Mouse (Mus musculus) stomach, postnatal 0 days (tissue): ENCODE data around the gene Rpf1. TPM values are rescaled to one million over a fixed set of nuclear protein-coding genes. Genes with fewer than 3 reads are reported as not detected.

Experiments used
- ATAC-seq: fragments of 200-750 bp; cut with Nextera tagmentation; 2 replicates; pipeline ENCODE4 v1.8.0; 2017; ENCODE audit not compliant: low FRiP score, low TSS enrichment
- DNase-seq: peaks from one replicate; pipeline ENCODE4 v3.0.0-alpha.2; 2016; ENCODE audit warnings: low spot score
- H3K27ac ChIP-seq: fragments of 300-500 bp; sonication (generic); replicated peaks from 2 replicates; pipeline ENCODE4 v1.5.1; 2014; ENCODE audit warnings: mild to moderate bottlenecking, control low read depth
- H3K27me3 ChIP-seq: fragments of 300-500 bp; sonication (generic); 2 replicates; pipeline ENCODE4 v1.6.1; 2014; ENCODE audit warnings: low read length; ENCODE audit not compliant: control insufficient read depth, insufficient read depth
- H3K36me3 ChIP-seq: fragments of 300-500 bp; sonication (generic); 2 replicates; pipeline ENCODE4 v1.6.1; 2014; ENCODE audit warnings: low read length, mixed read lengths; ENCODE audit not compliant: control insufficient read depth, insufficient read depth
- H3K4me1 ChIP-seq: fragments of 300-500 bp; sonication (generic); replicated peaks from 2 replicates; pipeline ENCODE4 v1.6.1; 2014; ENCODE audit warnings: antibody characterized with exemption; ENCODE audit not compliant: control insufficient read depth, insufficient read depth
- H3K4me2 ChIP-seq: fragments of 300-500 bp; sonication (generic); replicated peaks from 2 replicates; pipeline ENCODE4 v1.6.1; 2014; ENCODE audit warnings: low read depth, mild to moderate bottlenecking, control low read depth, moderate library complexity
- H3K4me3 ChIP-seq: fragments of 300-500 bp; sonication (generic); 2 replicates; pipeline ENCODE4 v1.5.1; 2014; ENCODE audit warnings: low read depth, low read length, control low read depth
- H3K9ac ChIP-seq: fragments of 300-500 bp; sonication (generic); 2 replicates; pipeline ENCODE4 v1.6.1; 2014; ENCODE audit warnings: mild to moderate bottlenecking, low read length, control low read depth, mixed read lengths
- H3K9me3 ChIP-seq: fragments of 300-500 bp; sonication (generic); 2 replicates; pipeline ENCODE4 v1.6.1; 2016; ENCODE audit warnings: low read length; ENCODE audit not compliant: control insufficient read depth
- CTCF ChIP-seq: IDR thresholded peaks from 2 replicates; pipeline ENCODE4 v1.5.1; 2016; ENCODE audit warnings: antibody characterized with exemption, low read depth, mild to moderate bottlenecking, moderate library complexity
- EP300 ChIP-seq: optimal IDR thresholded peaks from 2 replicates; pipeline ENCODE3; 2016; ENCODE audit warnings: antibody characterized with exemption
- WGBS: fragments of 180-500 bp; shearing (Covaris S2); extraction: QIAGEN DNeasy Blood & Tissue Kit; methylation state at CpG from one replicate; pipeline ENCODE4 v1.1.7; 2014; 5-methylcytosine and 5-hydroxymethylcytosine counted together
- polyA plus RNA-seq: library from polyadenylated mRNA; unstranded; fragments of >200 nt; fragmentation: Nextera tagmentation; extraction: Ambion mirVana; gene quantifications from 2 replicates; pipeline ENCODE4 v1.2.1, GENCODE M21; 2015

Gene Rpf1
- polyA plus RNA-seq, 1 experiment from 2014 or later: 30.8 TPM

- DNase-seq: peak; percentile 95
- under 1% methylated on average over 45 of the region's 88 CpGs for WGBS
These were observed 21.7 kb downstream of the Rpf1 start, which contains the start of the genes Spata1 and Gng5 for GRCm38 (mm10) chr3:146499431-146500002. Gene Spata1 (minus strand): TSS chr3:146499753. Gene Gng5 (plus strand): TSS chr3:146499807.

GRCm38 (mm10) chr3:146498989-146499388 lies 22.2 kb downstream of the Rpf1 start:
- TF ChIP-seq EP300 (no peak), CTCF (no peak)
- H3K4me1 ChIP-seq: no peaks in the 10 kb centered on the region; the same call in 1 of the 2 replicates
- H3K4me3 ChIP-seq: peak overlapping the region; percentile 90
- 3% methylated on average over 13 of the region's 13 CpGs for WGBS
- no peaks in the 10 kb centered on the region for H3K9me3 ChIP-seq
- ATAC-seq (no peak), DNase-seq (no peak)
- peak overlapping the region; percentile 97 for H3K9ac ChIP-seq
- peak overlapping the region; percentile 61 for H3K4me2 ChIP-seq
- no peaks in the 10 kb centered on the region for H3K27me3 ChIP-seq
- H3K36me3 ChIP-seq: no peaks in the 10 kb centered on the region; the same call in 1 of the 2 replicates
- H3K27ac ChIP-seq: peak overlapping the region; percentile 98

More at GRCm38 (mm10) chr3:146499431-146500002, 21.7 kb downstream of the Rpf1 start, which contains the start of the genes Spata1 and Gng5:
- Histone ChIP-seq H3K4me1 (no peaks in the 10 kb centered on the region; the same call in 1 of the 2 replicates), H3K9ac (peak within 1 kb of the TSS; percentile 97), H3K27me3 (no peaks in the 10 kb centered on the region), H3K4me3 (peak within 1 kb of the TSS; percentile 90), H3K9me3 (no peaks in the 10 kb centered on the region), H3K4me2 (peak within 1 kb of the TSS; percentile 70), H3K27ac (peak within 1 kb of the TSS; percentile 98), H3K36me3 (no peaks in the 10 kb centered on the region; the same call in 1 of the 2 replicates)
- ATAC-seq: peak; percentile 97
- TF ChIP-seq CTCF: peak; percentile 25; the same call in 1 of the 2 replicates
- TF ChIP-seq EP300: no peak

- H3K4me3 ChIP-seq: no peak overlapping the region
- H3K36me3 ChIP-seq: no peaks in the 10 kb centered on the region
- ATAC-seq (no peak), DNase-seq (no peak)
- H3K4me1 ChIP-seq: no peaks in the 10 kb centered on the region
- WGBS: 84% methylated on average over 8 of the region's 8 CpGs
- no peaks in the 10 kb centered on the region for H3K27me3 ChIP-seq
- no peak overlapping the region for H3K4me2 ChIP-seq
- H3K27ac ChIP-seq: no peak overlapping the region
- TF ChIP-seq CTCF (no peak), EP300 (no peak)
- no peak overlapping the region for H3K9ac ChIP-seq
- no peaks in the 10 kb centered on the region for H3K9me3 ChIP-seq
These were observed 26.3 kb downstream of the Rpf1 start for GRCm38 (mm10) chr3:146494941-146495340.

GRCm38 (mm10) chr3:146486464-146486863 lies 34.8 kb downstream of the Rpf1 start:
- no peak for ATAC-seq
- Histone ChIP-seq H3K4me3 (no peak overlapping the region), H3K36me3 (no peaks in the 10 kb centered on the region), H3K27ac (no peak overlapping the region), H3K27me3 (no peaks in the 10 kb centered on the region), H3K9me3 (no peaks in the 10 kb centered on the region), H3K4me1 (no peaks in the 10 kb centered on the region), H3K9ac (no peak overlapping the region), H3K4me2 (no peak overlapping the region)
- WGBS: 84% methylated on average over 4 of the region's 4 CpGs
- TF ChIP-seq CTCF (0 out of 2 replicates have a peak, but pooled peaks have one; percentile 22), EP300 (no peak)
- DNase-seq: no peak

GRCm38 (mm10) chr3:146482044-146482443 lies 39.2 kb downstream of the Rpf1 start:
- H3K4me1 ChIP-seq: no peaks in the 10 kb centered on the region
- 50% methylated on average over 2 of the region's 2 CpGs for WGBS
- H3K9ac ChIP-seq: no peak overlapping the region
- no peak overlapping the region for H3K4me3 ChIP-seq
- H3K4me2 ChIP-seq: no peak overlapping the region
- no peak overlapping the region for H3K27ac ChIP-seq
- H3K27me3 ChIP-seq: no peaks in the 10 kb centered on the region
- TF ChIP-seq EP300: no peak
- peak; percentile 54 for TF ChIP-seq CTCF
- H3K36me3 ChIP-seq: no peaks in the 10 kb centered on the region
- ATAC-seq (no peak), DNase-seq (no peak)
- H3K9me3 ChIP-seq: no peaks in the 10 kb centered on the region

GRCm38 (mm10) chr3:146474428-146474827 lies 46.8 kb downstream of the Rpf1 start:
- Histone ChIP-seq H3K9ac (no peak overlapping the region), H3K36me3 (no peaks in the 10 kb centered on the region), H3K4me3 (no peak overlapping the region), H3K27me3 (no peaks in the 10 kb centered on the region), H3K4me1 (no peaks in the 10 kb centered on the region), H3K9me3 (no peaks in the 10 kb centered on the region), H3K4me2 (no peak overlapping the region), H3K27ac (no peak overlapping the region)
- TF ChIP-seq EP300 (no peak), CTCF (no peak)
- ATAC-seq (no peak), DNase-seq (no peak)
- 85% methylated on average over 3 of the region's 3 CpGs for WGBS
